Mouse (Mus musculus): Measurements from ENCODE around the gene Mtrf1l. TPM values are rescaled to one million over a fixed set of nuclear protein-coding genes. Genes with fewer than 3 reads are reported as not detected.

Mtrf1l gene
- 13.8 and 14.1 TPM in 2 replicates for polyA plus RNA-seq (2015; fragmentation: Nextera tagmentation; extraction: Ambion mirVana)

DNA sequence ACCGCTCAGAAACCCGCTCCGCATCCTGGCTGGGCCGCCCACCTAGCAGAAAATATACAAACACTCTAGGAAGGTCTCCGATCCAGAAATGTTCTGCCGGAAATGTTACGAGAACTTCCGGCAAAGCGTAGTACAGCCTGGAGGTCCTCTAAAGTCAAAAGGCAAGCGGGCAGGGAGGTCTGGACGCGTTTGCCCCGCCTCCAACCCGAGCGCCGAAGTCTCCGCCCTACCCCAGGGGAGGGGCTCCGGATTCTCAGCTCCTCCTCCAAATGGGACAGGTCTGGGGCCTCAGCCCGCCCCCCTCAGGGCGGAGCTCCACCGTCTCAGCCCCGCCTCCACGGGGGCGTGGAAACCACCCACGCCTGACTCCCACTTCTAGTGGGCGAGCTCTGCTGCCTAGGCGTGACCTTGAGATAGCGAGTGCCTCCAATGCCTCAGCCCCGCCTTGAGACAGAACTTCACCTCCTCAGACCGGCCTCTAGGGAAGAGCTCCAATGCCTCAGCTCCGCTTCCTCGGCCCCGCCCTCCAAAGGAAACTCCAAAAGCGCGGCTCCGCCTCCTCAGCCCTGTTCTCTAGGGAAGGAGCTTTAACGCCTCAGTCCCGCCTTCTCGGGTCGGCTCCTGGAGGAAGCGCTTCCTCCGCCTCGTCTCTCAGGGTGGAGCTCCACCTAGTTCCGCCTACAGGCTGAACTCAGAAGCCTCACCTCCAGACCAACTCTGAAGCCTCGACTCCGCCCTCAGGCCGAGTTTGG, at the start of gene Mtrf1l:
Gene Mtrf1l (minus strand): TSS at position 171 of the 752 bp plus-strand sequence.
- Histone ChIP-seq H3K36me3 (peaks cover 9% of the 10 kb centered on the region), H3K4me1 (peaks cover 13% of the 10 kb centered on the region), H3K4me3 (replicated peaks) (peak within 1 kb of the TSS; percentile 92), H3K9me3 (replicated peaks) (no peaks in the 10 kb centered on the region), H3K9ac (peak within 1 kb of the TSS; percentile 85), H3K27ac (replicated peaks) (peak within 1 kb of the TSS; percentile 94), H3K27me3 (no peaks in the 10 kb centered on the region), H3K4me2 (replicated peaks) (peak within 1 kb of the TSS; percentile 59)
- ATAC-seq (ENCODE audit: insufficient number of reproducible peaks, low FRiP score, low TSS enrichment, low read depth), result peak; percentile 97
- whole genome bisulfite sequencing, result under 1% methylated on average over 47 of the region's 47 CpGs

DNA sequence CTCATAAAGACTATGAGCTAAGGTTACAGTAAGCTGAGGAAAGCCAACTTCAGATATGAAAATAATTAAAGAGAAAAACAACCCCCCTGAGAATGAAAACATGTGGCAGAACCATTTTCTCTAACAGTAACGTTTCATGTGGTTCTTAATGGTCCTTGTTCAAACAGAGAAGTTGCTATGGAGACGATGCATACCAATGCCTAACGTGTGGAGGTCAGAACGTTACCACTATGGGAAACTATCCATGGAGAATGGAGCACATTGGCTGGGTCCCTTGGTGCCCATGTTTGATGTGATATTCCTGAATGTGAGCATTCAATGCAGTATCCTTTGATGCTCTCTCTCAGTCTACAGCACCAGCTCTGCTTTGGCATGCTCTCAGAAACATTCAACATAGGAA, 47.4 kb upstream of the Mtrf1l start:
- no peak overlapping the region for H3K4me2 ChIP-seq (replicated peaks)
- ATAC-seq (ENCODE audit: insufficient number of reproducible peaks, low FRiP score, low TSS enrichment, low read depth), result no peak
- H3K9ac ChIP-seq, result no peak overlapping the region
- H3K27me3 ChIP-seq, result no peaks in the 10 kb centered on the region
- H3K27ac ChIP-seq (replicated peaks), result no peak overlapping the region
- WGBS, result 33% methylated on average over 4 of the region's 4 CpGs
- no peaks in the 10 kb centered on the region for H3K36me3 ChIP-seq
- H3K4me1 ChIP-seq, result no peaks in the 10 kb centered on the region
- no peak overlapping the region for H3K4me3 ChIP-seq (replicated peaks)
- no peaks in the 10 kb centered on the region for H3K9me3 ChIP-seq (replicated peaks)

DNA sequence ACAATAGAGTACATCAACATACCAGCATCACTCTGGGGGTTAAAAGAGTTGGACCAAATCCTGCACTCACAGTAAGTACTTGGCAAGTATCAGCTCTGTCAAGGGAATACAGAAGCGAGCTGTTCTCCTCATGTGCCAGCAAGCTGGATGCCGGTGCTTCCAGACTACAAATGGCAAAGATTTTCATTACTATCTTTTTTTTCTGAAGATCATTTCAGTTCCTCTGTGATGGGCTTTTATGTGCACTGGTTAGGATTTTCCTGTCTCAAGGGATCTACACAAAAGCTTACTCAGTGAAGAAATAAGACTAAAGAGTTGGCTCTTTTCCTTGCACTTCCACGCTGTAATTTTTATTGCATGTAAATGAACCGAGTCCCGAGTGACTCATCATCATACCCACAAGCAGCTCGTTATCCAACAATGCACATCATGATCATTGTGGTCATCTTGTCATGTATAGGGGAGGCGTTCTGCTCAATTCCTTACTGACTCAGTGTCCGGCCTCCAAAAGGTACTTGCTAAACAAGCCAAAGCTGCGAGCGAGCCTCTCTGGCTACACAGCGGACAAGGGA, 44.4 kb upstream of the Mtrf1l start:
- H3K9ac ChIP-seq, result no peak overlapping the region
- H3K4me2 ChIP-seq (replicated peaks), result no peak overlapping the region
- no peak overlapping the region for H3K27ac ChIP-seq (replicated peaks)
- no peaks in the 10 kb centered on the region for H3K27me3 ChIP-seq
- H3K4me1 ChIP-seq, result no peaks in the 10 kb centered on the region
- no peak overlapping the region for H3K4me3 ChIP-seq (replicated peaks)
- ATAC-seq (ENCODE audit: insufficient number of reproducible peaks, low FRiP score, low TSS enrichment, low read depth), result no peak
- H3K9me3 ChIP-seq (replicated peaks), result no peaks in the 10 kb centered on the region
- WGBS, result 51% methylated on average over 11 of the region's 11 CpGs
- H3K36me3 ChIP-seq, result no peaks in the 10 kb centered on the region

DNA sequence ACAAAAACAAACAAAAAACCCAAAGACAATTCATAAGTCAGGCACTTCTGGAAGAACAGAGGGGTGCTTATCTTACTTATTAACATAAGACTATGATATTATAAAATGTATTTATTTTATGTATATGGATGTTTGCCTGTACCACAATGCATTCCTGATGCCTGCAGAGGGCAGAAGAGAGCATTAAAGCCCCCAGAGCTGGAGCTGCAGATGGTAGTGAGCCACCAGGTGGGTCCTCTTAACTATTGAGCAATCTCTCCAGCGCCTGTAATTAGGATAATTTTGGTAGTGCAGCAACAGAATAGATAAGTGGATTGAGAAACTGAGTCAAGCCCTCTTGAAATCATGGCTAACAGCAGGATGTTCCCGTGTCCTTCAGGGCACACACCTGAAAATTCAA, 42.3 kb upstream of the Mtrf1l start:
- 52% methylated on average over 2 of the region's 2 CpGs for WGBS
- Histone ChIP-seq H3K4me3 (replicated peaks) (no peak overlapping the region), H3K36me3 (no peaks in the 10 kb centered on the region), H3K9me3 (replicated peaks) (no peaks in the 10 kb centered on the region), H3K27ac (replicated peaks) (no peak overlapping the region), H3K4me1 (no peaks in the 10 kb centered on the region), H3K27me3 (no peaks in the 10 kb centered on the region), H3K4me2 (replicated peaks) (no peak overlapping the region), H3K9ac (no peak overlapping the region)
- ATAC-seq (ENCODE audit: insufficient number of reproducible peaks, low FRiP score, low TSS enrichment, low read depth), result no peak

DNA sequence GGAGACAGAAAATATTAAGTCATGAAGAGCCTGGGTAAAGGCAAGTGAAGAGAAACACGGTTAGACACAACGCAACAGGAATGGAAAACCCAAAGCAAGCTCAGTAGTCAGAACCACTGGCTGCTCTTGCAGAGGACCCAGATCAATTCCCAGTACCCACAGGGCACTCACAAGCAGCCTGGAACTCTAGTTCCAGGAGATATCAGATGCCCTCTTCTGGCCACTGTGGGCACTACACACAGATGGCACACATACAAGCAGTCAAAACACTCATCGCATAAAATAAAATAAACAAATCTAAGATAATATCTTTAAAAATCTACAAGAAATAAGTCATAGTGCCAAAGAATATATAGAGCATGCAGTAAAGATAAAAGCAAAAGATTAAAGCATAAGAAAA, 39.0 kb upstream of the Mtrf1l start:
- WGBS, result 97% methylated on average over 3 of the region's 3 CpGs
- H3K4me1 ChIP-seq, result no peaks in the 10 kb centered on the region
- H3K9ac ChIP-seq, result no peak overlapping the region
- H3K27ac ChIP-seq (replicated peaks), result no peak overlapping the region
- no peaks in the 10 kb centered on the region for H3K27me3 ChIP-seq
- no peaks in the 10 kb centered on the region for H3K9me3 ChIP-seq (replicated peaks)
- H3K4me3 ChIP-seq (replicated peaks), result no peak overlapping the region
- no peak overlapping the region for H3K4me2 ChIP-seq (replicated peaks)
- no peak for ATAC-seq (ENCODE audit: insufficient number of reproducible peaks, low FRiP score, low TSS enrichment, low read depth)
- H3K36me3 ChIP-seq, result no peaks in the 10 kb centered on the region

DNA sequence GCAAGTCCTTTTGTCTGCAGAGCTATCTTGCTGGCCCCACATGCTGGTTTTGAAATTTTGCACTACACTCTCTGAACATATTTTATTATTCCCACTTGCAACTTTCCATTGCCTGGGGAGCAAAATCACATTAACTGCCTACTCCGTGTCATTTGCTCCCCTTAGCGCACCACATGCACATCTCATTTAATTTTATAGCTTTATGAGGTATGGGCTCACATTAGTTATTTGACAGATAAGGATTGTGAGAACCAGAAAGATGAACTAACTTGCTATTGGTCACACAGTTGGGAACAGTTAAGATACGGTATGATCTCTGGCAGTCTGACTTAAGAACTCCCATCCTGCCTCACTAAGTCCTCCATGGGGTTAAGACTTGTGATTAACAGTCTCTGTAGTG, 37.1 kb upstream of the Mtrf1l start:
- no peaks in the 10 kb centered on the region for H3K27me3 ChIP-seq
- no peak overlapping the region for H3K9ac ChIP-seq
- ATAC-seq (ENCODE audit: insufficient number of reproducible peaks, low FRiP score, low TSS enrichment, low read depth), result no peak
- H3K4me2 ChIP-seq (replicated peaks), result no peak overlapping the region
- no peaks in the 10 kb centered on the region for H3K4me1 ChIP-seq
- no peaks in the 10 kb centered on the region for H3K9me3 ChIP-seq (replicated peaks)
- H3K27ac ChIP-seq (replicated peaks), result no peak overlapping the region
- H3K4me3 ChIP-seq (replicated peaks), result no peak overlapping the region
- 76% methylated on average over 3 of the region's 3 CpGs for WGBS
- H3K36me3 ChIP-seq, result no peaks in the 10 kb centered on the region

DNA sequence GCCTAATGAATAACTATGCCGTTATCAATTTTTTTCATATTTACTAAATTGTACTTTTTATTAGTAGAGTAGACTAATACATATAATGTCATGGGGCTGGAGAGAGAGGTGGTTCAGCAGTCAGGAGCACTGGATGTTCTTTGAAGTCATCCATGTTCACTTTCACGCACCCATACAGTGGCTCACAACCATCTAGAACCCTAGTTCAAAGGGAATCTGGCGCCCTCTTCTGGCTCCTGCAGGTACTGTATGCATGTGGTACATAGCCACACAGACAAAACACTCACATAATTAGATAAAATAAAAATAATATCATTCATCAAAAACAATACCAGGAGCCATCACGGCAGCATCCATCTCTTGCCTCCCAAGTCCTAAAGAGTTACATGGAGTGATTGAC, 36.0 kb upstream of the Mtrf1l start:
- H3K36me3 ChIP-seq, result no peaks in the 10 kb centered on the region
- no peaks in the 10 kb centered on the region for H3K27me3 ChIP-seq
- no peaks in the 10 kb centered on the region for H3K9me3 ChIP-seq (replicated peaks)
- ATAC-seq (ENCODE audit: insufficient number of reproducible peaks, low FRiP score, low TSS enrichment, low read depth), result no peak
- no peak overlapping the region for H3K4me3 ChIP-seq (replicated peaks)
- 69% methylated on average over 4 of the region's 4 CpGs for WGBS
- no peak overlapping the region for H3K4me2 ChIP-seq (replicated peaks)
- no peaks in the 10 kb centered on the region for H3K4me1 ChIP-seq
- no peak overlapping the region for H3K9ac ChIP-seq
- H3K27ac ChIP-seq (replicated peaks), result no peak overlapping the region

DNA sequence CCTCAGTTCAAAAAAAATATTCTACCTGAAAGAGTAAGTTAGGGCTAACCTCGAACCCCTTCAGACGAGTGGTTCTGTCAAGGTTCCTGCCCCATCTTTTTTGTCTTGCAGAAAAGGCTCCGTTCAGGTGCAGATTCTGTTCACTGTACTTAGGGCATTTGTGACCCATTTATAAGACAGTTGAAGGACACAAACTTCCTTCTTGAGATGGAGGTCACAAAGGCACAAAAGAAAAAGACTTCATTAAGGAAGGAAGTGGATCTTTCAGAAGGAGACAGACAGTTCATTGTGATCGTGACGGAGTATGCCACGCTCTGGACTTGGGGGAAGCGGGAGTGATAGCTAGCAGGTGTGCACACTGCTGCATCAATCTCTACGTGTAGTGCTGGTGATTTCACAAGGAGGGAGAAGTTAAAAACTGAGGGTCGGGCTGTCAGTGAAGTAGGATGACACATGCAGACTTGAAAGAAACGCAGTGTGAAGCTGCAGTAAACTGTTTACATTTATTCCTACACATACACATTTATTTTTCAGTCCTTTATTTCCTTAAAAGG, 34.4 kb upstream of the Mtrf1l start:
- no peaks in the 10 kb centered on the region for H3K36me3 ChIP-seq
- no peak overlapping the region for H3K27ac ChIP-seq (replicated peaks)
- ATAC-seq (ENCODE audit: insufficient number of reproducible peaks, low FRiP score, low TSS enrichment, low read depth), result no peak
- H3K9me3 ChIP-seq (replicated peaks), result no peaks in the 10 kb centered on the region
- no peak overlapping the region for H3K4me3 ChIP-seq (replicated peaks)
- no peaks in the 10 kb centered on the region for H3K27me3 ChIP-seq
- no peaks in the 10 kb centered on the region for H3K4me1 ChIP-seq
- no peak overlapping the region for H3K9ac ChIP-seq
- WGBS, result 54% methylated on average over 10 of the region's 10 CpGs
- no peak overlapping the region for H3K4me2 ChIP-seq (replicated peaks)

DNA sequence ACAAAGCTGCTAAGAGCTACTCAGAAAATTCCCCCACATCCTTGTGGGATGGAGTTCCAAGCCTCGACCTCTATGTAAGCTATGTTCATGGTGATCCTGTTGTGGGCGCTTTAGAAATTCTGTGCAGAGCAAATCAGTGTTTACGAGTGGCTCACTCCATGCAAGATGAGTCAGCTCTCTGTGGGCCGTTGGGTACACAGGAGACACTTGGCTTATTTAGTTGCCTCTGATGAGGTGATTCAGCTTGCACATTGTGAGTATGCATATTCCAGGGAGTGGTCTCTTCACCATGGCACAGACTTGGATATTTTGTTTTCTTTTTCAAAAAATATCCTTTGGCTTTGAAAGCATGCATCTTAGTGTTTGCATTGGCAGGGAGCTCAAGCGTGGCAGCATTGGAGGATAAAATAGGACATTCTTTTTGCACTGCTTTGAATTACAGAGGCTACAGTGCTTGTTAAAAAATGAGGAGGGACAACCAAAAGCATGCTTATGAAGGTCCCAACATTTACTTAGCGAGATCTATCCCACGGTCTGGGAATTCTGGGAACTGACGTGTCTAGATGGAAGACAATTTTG, 29.7 kb upstream of the Mtrf1l start:
- Histone ChIP-seq H3K4me1 (0 out of 2 replicates have a peak, but pooled peaks cover 3% of the 10 kb centered on the region), H3K36me3 (no peaks in the 10 kb centered on the region), H3K9ac (no peak overlapping the region), H3K4me3 (replicated peaks) (no peak overlapping the region), H3K4me2 (replicated peaks) (no peak overlapping the region), H3K27me3 (no peaks in the 10 kb centered on the region), H3K27ac (replicated peaks) (no peak overlapping the region), H3K9me3 (replicated peaks) (no peaks in the 10 kb centered on the region)
- WGBS, result 73% methylated on average over 8 of the region's 8 CpGs
- ATAC-seq (ENCODE audit: insufficient number of reproducible peaks, low FRiP score, low TSS enrichment, low read depth), result no peak

DNA sequence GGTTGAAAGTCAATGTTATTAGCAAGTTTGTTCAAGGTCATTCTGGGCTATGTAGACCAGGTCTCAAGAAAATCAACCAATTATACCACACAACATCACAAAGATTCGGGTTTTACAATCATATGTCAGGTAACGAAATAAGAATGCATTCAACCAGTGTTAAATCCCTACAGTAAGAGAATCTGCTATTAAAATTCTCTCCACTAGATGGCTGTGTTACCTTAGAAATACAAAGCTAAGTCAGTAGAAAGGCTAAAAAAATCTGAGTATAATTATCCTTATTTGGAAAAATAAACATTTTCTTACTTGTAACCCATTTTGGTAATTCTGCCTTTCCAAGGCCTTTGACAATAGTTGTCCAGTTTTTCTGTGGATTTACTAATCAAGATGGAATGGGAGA, 23.2 kb upstream of the Mtrf1l start:
- Histone ChIP-seq H3K4me2 (replicated peaks) (no peak overlapping the region), H3K9me3 (replicated peaks) (no peaks in the 10 kb centered on the region), H3K9ac (no peak overlapping the region), H3K27me3 (no peaks in the 10 kb centered on the region), H3K36me3 (no peaks in the 10 kb centered on the region), H3K4me1 (0 out of 2 replicates have a peak, but pooled peaks cover 3% of the 10 kb centered on the region), H3K4me3 (replicated peaks) (no peak overlapping the region), H3K27ac (replicated peaks) (no peak overlapping the region)
- WGBS, result 27% methylated on average over 2 of the region's 2 CpGs
- no peak for ATAC-seq (ENCODE audit: insufficient number of reproducible peaks, low FRiP score, low TSS enrichment, low read depth)

DNA sequence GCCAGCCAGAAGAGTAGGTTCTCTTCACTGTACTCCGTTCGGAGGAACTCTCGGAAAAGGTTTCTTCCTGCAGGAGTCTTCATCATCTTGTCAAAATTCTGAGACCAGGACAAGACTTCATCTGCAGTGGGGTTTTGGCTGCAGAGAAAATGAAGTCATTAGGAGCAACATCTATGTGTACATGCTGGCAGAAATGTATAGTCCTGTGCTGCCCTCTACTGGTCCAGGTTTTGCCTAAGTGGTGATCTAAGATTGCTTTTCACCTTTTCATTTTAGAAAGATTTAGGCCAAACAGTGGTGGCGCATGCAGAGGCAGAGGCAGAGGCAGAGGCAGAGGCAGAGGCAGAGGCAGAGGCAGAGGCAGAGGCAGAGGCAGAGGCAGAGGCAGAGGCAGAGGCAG, 17.7 kb upstream of the Mtrf1l start:
- H3K4me1 ChIP-seq, result no peaks in the 10 kb centered on the region
- H3K4me3 ChIP-seq (replicated peaks), result no peak overlapping the region
- no peaks in the 10 kb centered on the region for H3K36me3 ChIP-seq
- no peaks in the 10 kb centered on the region for H3K27me3 ChIP-seq
- no peaks in the 10 kb centered on the region for H3K9me3 ChIP-seq (replicated peaks)
- H3K4me2 ChIP-seq (replicated peaks), result no peak overlapping the region
- H3K9ac ChIP-seq, result no peak overlapping the region
- no peak for ATAC-seq (ENCODE audit: insufficient number of reproducible peaks, low FRiP score, low TSS enrichment, low read depth)
- H3K27ac ChIP-seq (replicated peaks), result no peak overlapping the region
- WGBS, result 83% methylated on average over 4 of the region's 4 CpGs

Measured in embryonic facial prominence, embryonic 15.5 days (tissue).